Mouse (Mus musculus) right cerebral cortex, adult 2 months (tissue): ENCODE measurements around the gene Cfap61.

Experiments used
- DNase-seq, 2 experiments: peaks; one replicate each; pipeline ENCODE4 v3.0.0; 2021 to 2022; ENCODE audit warnings: low spot score in 2 of 2

Cfap61 gene

DNA sequence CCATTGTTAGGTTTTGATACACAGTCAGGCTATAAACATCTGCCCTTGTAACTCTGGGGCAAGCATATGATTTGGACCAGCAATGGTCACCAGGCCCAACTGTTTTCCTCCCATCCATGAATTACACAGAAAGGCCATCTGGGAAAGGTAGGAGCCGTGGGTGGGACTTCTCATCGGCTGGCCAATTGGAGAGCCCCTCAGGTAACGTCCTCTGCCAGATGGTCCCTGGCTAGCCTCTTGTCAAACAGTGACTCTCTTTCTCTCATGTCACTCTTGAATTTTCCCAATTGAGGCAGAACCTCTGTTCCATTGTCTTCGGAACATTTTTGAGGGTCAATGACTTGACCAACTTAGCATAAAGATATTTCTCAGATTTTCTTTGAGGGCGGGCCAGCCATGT is 213.2 kb downstream of the Cfap61 start:
- no peak for DNase-seq

DNA sequence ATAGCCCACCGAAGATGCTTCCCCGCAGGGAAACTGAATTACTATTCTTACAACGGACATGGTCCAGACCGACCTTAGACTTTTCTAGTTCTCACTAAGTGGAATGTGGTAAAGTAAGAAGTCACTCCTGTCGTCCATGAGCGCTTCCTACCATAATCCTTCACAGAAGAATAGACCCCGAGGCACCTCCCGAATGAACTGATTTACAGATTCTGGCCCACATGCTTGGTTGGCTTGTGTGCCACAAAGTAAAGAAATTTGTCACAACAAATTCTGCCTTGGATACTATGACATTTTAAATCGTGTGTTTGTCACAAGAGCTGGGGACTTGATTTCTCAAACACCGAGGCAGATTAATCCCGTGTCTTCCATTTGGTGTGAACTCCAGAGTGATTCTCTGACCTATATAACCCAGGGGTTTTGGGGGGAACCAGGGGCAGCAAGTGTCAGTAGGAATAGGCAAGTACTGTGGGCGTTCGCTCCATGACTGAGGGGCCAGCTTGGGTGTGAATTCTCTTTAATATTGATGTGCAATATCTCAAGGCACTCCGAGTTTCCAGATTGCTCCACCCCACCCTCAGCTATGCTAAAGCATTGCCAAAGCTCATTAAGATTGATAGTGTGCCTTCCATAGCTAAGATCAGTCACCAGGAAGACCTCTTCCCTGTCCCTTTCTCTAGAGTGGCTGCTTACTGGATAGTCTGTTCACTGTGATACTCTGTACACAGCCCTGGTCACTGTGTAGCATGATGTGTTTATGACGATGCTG is 214.8 kb downstream of the Cfap61 start:
- no peak for DNase-seq

- no peak for DNase-seq
Measured at GRCm38 (mm10) chr2:146168017-146168803, 233.6 kb downstream of the Cfap61 start.

- no peak for DNase-seq
Measured at GRCm38 (mm10) chr2:146169492-146169891, 234.9 kb downstream of the Cfap61 start.

DNA sequence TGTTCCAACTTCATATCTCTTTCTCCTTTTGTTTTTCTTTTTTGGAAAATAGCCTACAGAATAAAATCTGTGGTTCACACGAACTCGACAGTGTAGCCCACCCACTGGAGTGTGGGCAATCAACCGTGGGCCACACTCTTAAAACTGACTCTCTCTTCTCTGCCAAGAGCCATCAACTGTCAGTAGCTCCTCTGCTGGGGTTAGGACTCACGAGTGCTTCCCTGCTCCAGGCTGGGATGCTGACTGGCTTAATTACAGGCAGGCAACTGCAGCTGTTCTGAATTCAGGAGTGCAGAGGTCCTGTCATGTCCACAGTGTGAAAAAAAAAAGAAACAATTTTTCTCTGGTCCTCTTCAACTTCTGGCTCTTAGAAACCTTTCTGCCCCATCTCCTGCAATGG is 237.5 kb downstream of the Cfap61 start:
- no peak for DNase-seq

GRCm38 (mm10) chr2:146174173-146174572 is 239.6 kb downstream of the Cfap61 start:
- peak; percentile 41 to 53 for DNase-seq

- no peak for DNase-seq
Measured at GRCm38 (mm10) chr2:146178718-146179117, 244.1 kb downstream of the Cfap61 start.

- no peak for DNase-seq
Measured at GRCm38 (mm10) chr2:146183830-146184793, 249.5 kb downstream of the Cfap61 start.

DNA sequence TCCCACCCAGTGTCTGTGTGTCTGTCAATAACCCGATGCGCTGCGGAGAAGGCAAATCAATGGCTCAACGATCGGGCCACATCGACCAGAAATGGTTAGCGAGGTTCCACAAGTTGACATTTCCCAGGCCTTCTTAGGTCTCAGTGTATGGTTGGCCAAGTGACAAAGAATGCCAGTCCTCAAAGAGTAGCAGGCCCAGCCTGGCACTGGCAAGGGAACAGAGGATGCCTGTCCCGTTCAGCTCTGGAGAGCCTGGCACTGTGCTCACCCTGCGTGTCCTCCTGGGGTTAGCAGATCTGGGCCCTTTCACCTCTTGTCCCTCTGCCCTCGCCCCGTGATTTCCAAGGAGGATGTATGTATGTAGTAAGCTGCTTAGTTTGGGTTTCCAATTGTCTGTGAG is 261.5 kb downstream of the Cfap61 start:
- DNase-seq, result no peak

- DNase-seq, result no peak
Measured at GRCm38 (mm10) chr2:146197947-146198346, 263.4 kb downstream of the Cfap61 start.

- DNase-seq, result no peak
Measured at GRCm38 (mm10) chr2:146210968-146211367, 276.4 kb downstream of the Cfap61 start.

GRCm38 (mm10) chr2:146214715-146215114 is 280.1 kb downstream of the Cfap61 start:
- DNase-seq, result peak; percentile 51 to 56

DNA sequence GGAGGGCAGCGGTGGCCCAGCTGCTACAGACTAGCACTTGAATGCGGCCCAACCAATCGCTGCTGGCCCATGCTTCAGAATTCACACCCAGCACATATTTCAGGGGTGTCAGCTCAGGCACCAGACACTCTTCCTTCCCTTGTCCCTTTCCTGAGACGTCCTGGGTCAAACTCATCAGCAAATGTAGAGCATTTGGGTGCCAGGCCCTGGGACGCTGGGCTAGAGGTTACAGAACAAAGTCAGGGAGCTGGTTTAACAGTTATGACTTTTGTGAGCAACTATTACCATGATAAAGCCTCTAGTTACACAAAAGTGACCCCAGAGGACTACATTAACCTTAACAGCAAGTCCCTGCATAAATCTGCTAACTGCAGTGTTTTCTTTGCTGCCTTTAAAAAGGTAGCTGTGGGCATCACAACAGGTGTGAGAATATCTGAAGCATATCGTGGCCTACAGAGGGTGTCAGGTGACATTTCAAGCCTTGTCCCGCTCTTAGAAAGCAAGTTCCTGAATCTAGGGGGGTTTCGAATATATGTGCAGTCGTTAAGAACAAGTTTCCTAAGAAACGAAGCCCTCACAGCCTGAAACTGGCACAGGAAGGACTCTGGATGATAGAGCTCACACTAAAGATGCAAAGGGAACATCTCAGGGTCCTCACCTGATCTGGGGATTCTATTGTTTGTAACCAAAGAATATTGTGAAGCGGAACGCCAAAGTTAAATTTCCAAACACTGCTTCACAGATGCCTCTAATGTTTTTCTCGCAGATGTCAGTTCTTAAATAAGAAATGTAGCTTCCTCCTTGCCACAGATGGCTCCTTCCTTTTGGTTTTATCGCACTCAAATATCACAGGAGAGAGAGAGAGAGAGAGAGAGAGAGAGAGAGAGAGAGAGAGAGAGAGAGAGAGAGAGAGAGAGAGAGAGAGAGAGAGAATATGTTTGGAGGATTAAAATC is 281.8 kb downstream of the Cfap61 start:
- DNase-seq, result no peak

DNA sequence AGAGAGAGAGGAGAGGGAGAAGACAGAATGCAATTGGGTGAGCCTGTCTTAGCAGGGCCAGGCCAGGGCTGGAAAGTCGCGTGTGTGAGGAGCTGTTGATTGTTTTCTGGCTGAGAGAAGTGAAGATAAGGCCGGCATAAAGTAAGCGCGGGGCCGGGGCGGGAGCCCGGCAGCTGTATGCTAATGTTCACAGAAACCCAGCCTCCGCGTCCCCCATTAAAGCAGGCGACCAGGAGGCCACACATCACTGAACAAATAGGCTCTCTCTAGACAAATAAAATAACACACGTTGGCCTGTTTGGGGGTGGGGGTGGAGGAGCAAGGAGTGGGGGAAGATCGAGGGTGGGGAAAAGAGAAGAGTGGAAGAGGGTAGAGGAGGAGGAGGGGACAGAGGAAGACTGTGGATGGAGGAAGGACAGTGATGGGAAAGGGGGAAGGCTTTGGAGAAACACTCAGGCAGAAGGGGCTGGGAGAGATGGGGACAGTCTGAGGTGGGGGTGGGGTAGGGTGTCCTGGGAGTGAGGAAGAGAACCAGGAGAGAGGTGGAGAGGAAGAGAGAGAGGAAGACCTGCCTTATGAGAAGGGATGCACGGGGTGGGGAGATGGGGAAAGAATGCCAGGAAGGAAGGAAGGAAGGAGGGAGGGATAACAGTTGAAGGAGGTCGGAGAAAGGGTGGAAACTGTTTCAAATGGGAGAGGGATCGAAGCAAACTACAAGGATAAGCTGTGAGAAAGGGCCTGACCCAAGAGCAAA is 282.8 kb downstream of the Cfap61 start:
- peak; percentile 24 to 27 for DNase-seq

GRCm38 (mm10) chr2:146218161-146218691 is 283.6 kb downstream of the Cfap61 start:
- no peak for DNase-seq

DNA sequence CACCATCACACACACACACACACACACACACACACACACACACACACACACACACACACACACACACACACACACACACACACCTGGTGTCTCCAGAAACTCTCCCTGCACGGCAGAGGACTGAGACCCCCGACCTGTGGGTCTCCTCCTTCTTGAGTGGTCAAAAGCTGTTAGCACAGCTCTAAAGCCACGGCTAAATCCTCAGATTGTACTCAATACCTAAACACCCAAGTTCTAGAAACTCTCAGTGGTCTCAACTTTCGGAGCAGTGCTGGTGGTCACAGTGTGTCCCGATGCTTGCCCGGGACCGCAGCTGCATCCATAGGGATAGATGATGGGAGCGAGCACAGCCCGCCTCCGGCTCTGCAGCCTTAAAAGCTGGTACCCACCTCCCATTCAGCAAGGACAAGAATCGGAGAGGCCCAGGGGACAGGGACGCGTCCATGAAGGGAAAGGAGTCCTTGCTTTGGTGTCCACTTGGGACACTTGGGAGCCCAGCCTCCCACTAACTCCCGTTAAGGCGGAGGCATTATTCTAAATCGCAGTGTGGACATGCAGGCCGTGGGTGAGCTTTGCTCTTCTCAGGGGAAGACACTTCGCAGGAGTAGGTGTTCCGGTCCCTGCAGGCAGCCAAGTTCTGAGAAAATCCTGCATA is 284.4 kb downstream of the Cfap61 start:
- peak; percentile 44 to 47 for DNase-seq

GRCm38 (mm10) chr2:146219791-146220190 is 285.2 kb downstream of the Cfap61 start:
- DNase-seq, result no peak

DNA sequence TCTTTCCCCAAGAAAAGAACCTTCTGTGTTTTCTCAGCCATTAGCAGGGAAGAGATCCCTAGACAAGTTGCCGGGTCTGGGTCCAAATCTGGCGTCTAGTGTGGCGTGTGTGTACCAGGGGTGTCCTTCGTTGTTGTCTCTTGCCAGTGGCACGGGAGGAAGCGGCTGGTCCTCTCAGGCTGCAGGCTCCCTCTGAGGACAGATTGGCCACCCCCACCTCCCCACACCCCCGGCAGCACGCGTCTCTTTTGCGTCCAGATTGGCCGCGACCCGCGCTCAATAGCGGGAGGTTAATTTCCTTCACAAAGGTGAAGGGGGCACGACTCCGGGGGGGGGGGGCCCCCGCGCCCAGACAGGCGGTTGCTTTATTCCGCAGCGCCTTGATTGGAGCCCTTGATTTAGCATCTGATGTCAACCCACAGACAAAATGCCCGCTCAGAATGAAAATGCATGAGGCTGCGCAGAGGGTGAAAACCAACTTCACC is 286.0 kb downstream of the Cfap61 start:
- peak in 1 of 2 experiments; percentile 26 for DNase-seq
